Mouse (Mus musculus) monocyte, adult 2 months (primary cell): ENCODE measurements around the gene Ppp1r14a.

Experiments used
- DNase-seq, 2 experiments: peaks; one replicate each; pipeline ENCODE4 v3.0.0; 2022; ENCODE audit warnings: low spot score in 2 of 2, low read depth in 1 of 2

Ppp1r14a gene

DNA sequence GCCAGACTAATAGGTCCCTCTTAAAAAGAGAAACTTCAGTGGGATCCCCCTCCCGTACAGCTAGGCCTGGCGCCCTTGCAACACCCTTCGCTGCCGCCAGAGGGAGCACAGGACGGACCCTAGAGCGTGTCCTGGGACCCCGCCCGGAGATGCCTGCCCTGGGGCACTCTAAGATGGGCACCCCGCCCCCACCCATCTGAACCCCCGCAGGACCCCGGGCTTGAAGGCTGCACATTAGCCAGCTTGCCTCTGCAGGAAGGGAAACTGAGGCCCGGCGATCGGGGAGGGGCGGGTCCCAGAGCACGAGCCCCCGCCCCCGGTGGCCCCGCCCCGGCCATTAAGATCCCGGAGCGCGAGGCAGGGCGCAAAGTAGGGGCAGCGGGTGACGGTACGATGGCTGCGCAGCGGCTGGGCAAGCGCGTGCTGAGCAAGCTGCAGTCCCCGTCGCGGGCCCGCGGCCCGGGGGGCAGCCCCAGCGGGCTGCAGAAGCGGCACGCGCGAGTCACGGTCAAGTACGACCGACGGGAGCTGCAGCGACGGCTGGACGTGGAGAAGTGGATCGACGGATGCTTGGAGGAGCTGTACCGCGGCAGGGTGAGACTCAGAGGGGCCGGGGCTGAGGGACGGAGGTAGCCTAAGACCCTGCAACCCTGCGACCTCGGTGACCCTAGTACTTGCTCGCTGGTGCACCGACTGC, at the start of gene Ppp1r14a:
Ppp1r14a (plus strand) TSS at position 367 of the 697 bp plus-strand sequence.
- DNase-seq: no peak

DNA sequence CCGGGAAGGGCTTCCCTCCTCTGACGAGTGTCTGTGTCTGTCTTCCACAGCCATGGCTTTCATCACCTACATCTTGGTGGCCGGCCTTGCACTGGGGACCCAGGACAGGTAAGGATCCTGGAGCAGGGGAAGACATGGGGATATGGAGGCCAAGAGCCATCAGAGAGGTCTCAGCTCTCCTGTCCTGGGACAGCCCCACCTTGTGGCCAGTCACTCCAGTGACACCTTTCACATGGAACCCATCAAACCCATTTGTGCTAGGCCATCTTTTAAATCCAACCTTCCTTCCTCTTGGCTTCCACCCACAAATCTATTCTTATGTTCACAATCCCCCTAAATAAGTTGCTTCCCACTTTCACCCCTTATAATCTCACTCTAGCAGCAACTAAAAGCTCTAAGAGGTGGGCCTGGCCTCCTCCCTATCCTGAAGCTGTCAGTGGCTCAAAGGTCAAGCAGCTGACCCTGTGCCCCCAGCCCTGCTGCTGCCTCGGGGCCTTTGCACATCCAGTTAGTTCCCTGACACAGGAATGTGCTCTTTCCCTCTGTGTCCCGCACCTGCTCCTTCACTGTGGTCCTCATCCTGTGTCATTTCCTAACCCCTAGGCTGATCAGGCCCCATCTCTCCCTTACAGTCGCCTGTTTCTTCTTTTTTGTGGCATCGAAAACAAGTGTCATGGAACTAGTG, 44.2 kb upstream of the Ppp1r14a start:
- no peak for DNase-seq

DNA sequence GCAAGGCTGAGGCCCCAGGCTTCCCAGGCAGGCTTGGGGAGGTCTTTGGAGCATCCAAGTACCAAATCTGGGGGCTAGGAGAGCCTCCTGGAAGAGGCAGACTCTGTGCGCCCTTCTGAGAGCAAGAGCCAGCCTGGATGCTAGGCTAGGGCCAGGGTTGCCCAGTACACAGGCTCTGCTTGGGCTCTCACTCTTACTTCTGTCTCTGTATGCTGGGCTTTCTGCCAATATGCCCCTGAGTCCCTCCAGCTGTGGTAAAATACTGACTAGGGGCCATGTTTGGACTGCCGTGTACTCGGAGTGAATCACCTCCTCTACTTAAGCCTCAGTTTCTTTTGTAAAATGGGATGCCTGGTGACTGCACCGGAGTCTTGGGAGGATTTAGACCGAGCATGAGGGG, 43.1 kb upstream of the Ppp1r14a start:
- no peak for DNase-seq

DNA sequence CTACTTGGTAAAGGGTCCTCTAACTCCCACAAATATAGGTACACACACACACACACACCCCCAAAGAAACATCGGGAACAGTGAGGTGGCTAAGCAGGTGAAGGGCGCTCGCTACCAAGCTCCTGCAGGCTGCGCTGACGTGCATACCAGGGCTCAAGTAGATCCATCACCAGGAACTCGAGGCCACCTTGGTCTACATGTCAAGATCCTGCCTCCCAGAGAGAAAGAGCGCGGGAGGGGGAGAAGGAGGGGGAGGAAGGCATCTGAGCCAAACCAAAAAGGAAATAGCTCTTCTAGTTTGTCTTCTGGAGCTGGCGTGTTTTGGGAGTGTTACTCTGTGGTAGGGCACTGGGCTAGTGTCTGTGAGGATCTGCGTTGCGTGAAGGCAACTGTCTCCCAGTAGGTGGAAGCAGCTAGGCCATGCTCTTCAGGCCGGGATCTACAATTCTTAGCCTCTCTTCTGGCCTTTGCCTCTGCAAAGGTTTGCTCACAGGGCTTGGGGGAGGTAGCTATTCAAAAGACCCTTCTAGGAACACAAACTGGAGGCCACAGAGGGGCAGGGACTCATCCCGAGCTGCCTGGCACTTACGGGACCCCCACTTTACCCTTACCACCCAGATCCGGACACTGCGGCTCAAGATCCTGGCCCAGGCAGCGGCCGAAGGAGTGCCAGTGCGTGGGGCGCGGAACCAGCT, 42.3 kb upstream of the Ppp1r14a start:
- no peak for DNase-seq

DNA sequence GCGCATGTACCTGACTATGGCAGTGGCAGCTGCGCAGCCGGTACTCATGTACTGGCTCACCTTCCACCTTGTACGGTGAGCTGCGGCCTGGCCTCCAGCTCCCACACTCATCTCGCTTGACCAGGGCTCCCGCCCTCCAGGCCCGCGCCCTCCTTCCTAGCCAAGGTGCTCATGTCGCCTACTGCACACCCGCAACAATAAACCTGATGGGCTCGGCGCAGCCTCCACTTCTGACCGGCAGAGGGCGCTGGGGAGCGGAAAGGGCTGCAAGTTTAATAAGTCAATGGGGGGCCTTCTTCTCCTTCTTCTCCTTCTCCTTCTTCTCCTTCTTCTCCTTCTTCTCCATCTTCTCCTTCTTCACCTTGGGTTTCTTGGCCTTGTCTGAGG, 41.8 kb upstream of the Ppp1r14a start:
- DNase-seq: peak; percentile 30 to 55

DNA sequence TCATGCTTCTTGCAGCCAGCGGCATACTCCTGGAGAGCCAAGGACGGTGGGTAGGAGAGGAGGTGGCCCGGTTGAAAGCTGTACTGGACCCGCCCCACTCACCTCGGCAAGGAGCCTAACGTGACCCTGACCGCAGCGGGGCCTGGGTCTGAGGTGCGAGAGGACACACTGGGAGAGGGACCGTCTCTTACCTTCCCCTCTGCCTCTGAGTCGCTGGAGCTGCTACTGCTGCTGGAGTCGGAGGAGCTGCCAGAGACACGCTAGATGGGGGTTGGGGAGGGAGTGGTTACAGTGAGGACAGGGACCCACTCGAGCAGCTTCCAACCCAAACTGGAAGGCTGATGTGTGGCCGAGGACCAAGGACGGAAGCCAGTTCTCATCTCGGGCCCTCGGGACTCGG, 41.4 kb upstream of the Ppp1r14a start:
- no peak for DNase-seq

DNA sequence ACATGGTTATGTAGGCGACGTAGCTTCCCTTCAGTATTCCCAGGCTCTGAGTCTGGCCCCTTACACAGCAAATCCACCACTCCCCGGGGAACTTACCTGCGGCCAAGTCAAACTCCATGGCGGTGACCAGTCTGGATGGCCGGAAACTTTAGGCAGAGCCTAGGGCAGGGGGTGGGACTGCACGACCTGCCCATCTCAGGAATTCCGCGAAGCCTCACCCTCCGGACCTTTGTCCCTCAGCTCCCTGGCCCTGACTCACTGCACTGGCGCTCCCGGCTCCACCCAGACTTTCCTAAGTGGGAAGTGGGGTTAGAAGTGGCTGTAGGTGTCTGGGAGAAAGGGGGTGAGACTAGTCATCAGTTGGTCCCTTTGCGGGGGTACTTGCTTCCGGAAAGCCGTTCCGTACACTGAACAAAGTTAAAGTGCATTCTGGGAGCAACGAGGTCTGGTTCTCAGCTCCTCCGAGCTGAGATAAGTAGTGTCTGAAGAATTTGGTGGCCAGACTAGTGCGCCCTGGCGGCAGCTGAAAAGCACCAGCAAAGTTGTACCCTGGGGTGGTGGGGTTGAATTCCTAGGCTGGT, 40.8 kb upstream of the Ppp1r14a start, which contains the start of gene 2200002D01Rik:
2200002D01Rik (minus strand) TSS at position 206 of the 581 bp plus-strand sequence.
- DNase-seq: no peak

DNA sequence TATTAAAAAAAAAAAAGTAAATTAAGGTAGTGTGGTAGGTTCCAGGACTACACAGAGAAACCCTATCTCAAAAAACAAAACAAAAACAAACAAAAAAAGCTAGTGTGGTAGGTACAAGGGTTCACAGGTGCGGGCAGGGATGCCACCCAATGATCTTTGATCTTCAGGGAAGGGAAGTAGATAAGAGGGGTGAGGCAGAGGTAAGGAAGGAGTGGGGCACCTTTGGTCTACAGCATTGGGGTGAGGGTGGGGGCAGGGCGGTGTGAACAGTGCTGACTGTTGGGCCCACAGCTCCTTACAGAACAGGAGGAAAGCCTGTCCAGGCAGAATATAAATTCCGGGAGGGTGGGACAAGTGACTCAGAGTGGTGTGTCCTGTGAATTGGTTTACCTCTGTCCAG, 37.9 kb upstream of the Ppp1r14a start:
- DNase-seq: no peak

DNA sequence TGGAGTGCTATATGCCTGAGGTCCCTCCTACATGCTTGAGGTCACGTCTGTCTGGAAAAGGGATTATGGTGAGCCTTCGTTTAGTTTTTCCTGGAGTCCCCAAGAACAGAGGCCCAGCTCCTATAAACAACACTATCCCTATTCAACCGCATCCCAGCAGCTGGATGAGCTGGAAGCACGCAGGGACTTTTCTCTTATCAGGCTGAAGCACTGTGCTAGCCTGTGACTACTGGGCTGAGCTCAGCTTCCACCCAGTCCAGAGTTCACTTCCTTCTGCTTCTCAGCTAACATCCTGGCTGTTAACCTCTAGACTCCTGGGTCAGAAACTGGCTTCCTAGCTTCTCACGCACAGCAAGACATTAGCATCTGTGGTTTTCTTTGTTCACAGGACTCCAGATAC, 35.3 kb upstream of the Ppp1r14a start:
- no peak for DNase-seq

DNA sequence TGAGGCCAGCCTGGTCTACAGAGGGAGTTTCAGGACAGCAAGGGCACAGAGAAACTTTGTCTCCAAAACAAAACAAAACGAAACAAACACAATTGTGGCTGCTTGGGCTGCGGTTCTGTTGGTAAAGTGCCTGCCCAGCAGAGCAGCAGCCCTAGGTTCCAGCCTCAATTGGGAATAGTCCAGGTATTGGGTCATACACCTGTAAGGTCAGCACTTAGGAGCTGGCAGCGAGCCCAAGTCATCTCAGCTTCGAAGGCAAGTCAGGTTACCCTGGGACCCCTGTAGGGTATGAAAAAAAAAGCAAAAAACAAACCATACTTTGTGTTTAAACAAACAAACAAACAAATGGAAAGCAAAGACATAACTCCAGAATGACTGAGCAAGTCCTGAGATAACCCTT, 33.2 kb upstream of the Ppp1r14a start:
- no peak for DNase-seq

DNA sequence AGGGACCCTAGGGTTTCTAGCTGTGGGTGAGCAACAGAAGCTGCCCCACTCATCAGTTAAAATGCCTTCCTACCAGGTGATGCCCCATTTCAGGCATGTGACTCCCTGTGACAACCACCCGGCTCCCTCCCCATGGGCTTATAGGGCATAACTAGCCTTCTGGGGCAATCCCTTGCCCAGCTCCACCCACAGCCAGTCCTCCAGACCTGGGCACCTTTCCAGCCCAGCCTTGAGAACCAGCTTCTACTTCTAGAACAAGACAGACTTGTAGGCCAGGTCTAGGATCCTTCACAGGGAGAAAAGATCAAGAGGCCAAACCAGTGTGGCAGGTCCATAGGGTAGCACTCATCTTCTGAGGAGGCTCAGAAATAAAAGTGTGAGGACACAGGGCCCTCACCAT, 31.7 kb upstream of the Ppp1r14a start:
- DNase-seq: no peak

DNA sequence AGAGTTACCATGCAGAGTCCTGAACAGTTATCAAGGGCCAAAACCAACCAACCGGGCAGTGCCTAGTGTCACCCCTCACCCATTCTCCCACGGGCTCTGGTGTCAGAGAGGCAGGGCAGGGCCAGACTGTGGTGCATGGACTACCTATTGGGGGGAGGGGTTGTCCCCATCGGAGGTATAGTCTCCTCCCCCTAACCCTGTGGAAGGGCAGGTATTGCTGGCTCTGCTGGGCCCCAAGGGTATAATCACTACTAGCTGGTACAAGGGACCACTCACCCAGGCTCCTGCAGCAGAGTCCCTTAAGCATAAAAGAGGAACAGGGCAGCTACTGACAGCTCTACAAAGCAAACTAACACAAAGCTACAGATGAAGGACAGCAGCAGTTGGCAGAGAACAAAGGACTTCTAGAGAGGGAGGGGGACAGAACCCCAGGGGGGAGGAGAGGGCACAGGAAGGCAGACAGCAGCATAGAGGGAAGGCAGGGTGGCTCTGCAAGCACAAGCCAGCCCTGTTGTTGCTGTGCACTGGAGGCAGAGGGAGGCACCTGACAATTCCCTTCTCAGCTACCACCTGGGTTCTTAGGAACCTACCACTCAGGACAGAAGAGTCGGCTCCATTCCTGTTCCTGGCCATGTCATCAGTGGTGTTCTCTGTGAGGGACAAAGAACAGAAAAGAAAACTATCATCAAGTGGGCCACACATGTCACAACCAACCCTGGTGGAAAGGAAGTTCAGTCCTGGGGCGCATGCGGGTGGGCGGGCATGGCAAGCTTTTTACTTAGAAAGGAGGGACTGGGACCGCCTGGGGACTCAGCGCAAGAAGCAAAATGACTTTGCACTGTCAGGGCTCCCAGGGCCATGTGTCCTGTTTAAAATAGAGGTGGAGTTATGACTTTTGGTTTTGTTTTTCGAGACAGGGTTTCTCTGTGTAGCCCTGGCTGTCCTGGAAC, 29.1 kb upstream of the Ppp1r14a start:
- DNase-seq: no peak

DNA sequence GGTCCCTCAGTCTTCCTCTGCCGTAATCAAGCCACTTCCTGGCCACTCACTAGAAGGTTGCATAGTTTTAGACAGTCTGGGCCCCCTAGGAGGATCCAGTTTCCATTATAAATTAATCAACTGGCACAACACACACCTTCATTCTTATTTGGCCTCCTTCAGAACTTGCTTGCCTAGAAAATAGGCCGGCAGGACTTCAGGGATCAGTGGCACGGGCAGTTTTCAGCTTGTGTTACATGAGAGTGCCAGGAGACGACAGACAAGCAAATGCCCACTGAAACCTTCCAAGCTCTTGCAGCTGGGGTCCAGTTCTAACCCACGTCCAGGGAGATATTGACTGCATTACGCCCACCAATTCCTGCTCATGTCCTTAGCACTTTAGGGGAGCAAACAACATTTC, 27.0 kb upstream of the Ppp1r14a start:
- DNase-seq: no peak

DNA sequence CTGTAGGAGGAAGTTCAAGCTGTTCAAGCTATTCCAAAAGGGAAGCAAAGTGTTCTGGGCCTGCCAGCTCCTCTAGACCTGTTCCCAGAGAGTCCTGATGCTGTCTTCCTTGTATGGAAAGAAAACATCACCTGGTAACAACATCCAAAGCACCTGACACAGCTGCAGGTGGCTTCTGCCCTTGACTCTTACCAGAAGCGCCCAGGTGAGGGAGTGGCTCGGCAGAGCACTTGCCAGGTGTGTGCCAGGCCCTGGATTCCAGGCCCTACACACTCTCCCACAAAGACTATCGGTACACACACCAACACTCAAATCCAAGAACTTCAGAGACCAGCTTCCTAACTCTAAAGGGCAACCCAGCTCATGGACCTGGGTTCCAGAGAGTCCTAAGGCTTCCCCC, 25.3 kb upstream of the Ppp1r14a start:
- DNase-seq: no peak

DNA sequence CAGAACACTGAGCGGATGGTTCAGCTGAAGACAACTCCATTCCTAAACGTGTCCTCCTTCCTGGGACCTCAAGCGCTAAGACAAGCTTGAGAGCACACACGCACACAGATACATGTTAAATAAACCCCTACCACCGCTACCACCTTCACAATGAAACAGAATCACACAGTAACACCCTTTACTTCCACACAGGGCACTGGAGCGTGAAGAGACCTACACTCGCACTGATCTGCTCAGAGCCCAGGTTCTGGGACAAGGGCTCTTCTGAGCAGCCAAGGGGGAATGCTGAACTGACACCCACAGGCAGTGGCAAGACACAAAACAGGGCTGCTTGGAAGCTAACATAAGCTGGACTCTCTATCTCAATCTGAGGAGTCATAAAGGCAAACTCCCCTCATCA, 23.5 kb upstream of the Ppp1r14a start:
- no peak for DNase-seq

DNA sequence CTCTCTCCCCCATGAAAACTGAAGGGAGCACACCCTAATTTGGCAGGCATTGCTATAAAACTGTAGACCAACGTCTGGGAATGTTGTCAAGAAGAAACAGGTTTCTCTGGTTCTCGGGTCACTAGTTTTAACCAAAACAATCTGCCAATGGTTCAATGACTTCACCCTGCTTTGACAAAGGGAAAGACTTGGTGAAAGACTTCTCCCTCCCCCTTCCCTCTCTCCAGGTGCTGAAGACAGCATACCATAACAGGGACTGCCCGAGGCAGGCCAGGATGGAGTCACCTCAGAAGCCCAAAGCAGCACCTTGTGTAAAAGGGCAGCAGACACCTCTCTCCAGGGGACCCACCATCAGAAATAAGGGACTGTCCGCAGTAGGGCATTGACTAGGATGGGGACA, 22.2 kb upstream of the Ppp1r14a start:
- DNase-seq: no peak

DNA sequence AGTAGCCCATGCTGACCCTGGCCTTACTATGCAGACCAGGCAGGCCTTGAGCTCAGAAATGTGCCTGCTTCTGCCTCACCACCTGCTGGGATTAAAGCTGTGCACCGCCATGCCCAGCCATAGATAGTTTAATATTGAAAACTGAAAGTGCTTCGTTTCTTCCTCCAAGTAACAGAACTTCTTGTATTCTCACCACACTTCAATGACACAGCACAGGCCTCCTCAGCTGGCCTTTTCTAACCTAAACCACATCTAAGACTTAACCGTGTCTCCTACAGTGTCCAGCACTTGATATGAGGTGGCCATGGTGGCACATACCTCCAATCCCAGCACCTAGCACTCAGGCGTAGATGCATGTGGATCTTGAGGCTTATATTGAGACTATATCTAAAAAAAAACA, 18.7 kb upstream of the Ppp1r14a start:
- DNase-seq: no peak

DNA sequence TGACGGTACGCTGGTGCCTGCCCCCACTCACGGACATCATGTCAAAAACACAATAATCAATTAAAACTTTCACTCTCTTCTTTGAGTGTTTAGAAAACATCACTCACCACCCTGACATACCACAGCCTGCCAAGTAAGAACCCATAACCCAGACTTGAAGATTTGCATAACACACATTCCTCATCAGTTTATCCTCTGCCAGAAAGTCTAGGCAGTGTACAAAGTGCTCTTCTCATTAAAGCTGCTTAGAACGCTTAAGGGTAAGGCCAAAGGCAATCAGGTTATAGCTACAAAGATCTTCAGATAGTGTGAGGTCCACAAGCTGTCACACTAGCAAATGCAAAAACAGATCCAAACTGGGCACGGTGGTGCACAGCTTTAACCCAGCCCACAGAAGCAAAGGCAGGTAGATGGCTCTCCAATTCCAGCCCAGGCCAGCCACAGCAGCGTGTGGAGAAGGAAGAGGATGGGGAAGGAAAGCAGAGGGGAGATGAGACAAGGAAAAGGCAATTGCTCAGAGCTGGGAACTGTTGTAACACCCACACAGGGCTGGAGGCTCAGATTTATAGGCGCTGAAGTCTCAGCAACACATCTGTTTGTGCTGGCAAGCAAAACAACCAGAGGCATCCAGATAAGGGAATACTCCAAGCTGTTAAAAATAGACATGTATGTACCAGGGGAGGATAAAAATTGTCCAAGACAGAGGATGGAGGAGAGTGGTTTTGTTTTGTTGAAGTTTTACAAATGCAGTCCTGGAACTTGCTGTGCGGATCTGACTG, 17.2 kb upstream of the Ppp1r14a start:
- DNase-seq: no peak

DNA sequence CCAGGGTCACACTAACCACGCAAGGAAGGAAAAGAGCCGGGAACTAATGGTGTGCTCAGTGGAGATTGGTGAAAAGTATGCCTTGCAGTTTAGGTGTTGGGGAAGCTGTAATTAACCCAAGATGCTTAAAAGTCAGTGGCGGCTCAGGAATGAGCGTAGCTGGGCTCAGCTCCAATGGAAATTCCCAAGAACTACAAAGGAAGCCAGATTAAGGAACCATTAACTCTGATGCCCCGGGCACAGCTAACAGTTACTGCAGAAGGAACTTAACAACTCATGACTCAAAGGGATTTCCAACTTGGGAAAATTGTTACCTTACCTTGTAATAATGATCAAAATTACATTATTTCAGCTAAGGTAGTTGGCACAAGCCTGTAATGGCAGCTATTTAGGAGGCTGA, 12.4 kb upstream of the Ppp1r14a start:
- no peak for DNase-seq

DNA sequence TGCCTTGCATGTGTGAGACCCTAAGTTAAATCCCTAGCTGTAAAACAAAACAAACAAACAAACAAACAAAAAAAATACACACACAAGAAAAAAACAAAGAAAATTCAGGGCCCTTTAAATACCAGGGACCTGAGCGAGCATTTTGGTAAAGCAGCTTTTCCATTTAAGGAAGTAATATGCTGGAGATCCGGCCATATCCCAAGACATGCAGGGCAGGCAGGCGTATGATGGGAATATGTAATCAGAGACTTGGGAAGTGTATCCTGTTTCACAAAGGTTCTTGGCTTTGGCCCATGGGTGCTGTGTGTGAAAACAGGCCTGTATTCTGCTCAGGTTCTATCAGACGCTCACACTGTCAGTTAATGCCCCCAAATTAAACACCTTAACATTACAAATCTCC, 11.6 kb upstream of the Ppp1r14a start:
- no peak for DNase-seq
